Mouse (Mus musculus) thymus, adult 2 months (tissue): ENCODE data around the gene Chrnd.

Source experiments
- CTCF ChIP-seq: fragments of 200-500 bp; IDR thresholded peaks from 2 replicates; pipeline ENCODE4 v1.5.1; 2012; ENCODE audit warnings: mild to moderate bottlenecking, control low read depth, low read length, moderate library complexity, borderline replicate concordance; ENCODE audit not compliant: control insufficient read depth, poor library complexity, insufficient read depth; ENCODE audit errors: extremely low read depth
- POLR2A ChIP-seq: fragments of 200-500 bp; IDR thresholded peaks from 2 replicates; pipeline ENCODE4 v1.6.1; 2012; ENCODE audit warnings: mild to moderate bottlenecking, low read length, control low read depth, moderate library complexity; ENCODE audit not compliant: control insufficient read depth, poor library complexity, insufficient read depth; ENCODE audit errors: extremely low read depth

DNA sequence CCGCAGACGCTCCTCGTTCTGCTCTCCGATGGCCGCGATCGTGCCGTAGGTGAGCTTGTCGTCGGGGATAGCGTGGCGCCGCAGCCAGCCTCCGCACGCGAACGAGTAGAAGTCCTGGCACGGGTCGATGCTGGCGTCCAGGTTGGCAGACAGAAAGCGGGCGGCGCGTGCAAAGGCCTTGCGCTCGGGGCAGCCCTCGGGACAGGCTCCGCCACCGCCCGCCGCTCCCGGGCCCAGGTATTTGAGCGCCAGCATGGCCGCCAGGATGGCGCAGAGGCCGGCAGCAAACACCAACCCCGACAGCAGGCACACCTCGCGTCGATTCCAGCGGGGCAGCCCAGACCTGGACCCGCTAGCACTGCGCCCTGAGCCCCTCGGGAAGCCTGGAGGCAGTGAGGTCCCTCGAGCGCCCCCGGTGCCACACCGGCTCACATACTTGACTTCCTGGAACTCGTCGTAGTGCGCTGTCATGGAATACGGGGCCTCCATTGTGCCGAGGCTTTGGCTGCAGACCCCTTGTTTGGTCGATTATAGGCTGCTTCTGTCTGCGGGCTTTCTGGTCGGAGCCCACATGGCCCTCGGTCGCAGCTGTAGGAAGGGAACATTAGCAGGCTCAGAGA, 35.8 kb upstream of the Chrnd start:
- TF ChIP-seq POLR2A (no peak), CTCF (no peak)
